Mouse (Mus musculus): ENCODE results near the gene Ubqln2. TPM values are rescaled to one million over a fixed set of nuclear protein-coding genes. Genes with fewer than 3 reads are reported as not detected.

Ubqln2 gene
- polyA plus RNA-seq, 1 experiment from 2014 or later = 3.8 TPM

Other genes with a start within 250 kb of the Ubqln2 start
- gene Cypt3, start 60.4 kb downstream of the Ubqln2 start, polyA plus RNA-seq (2015; fragmentation: Nextera tagmentation; extraction: Ambion mirVana) = not detected in 2 replicates
- gene Kctd12b, start 198.2 kb downstream of the Ubqln2 start, polyA plus RNA-seq (2015; fragmentation: Nextera tagmentation; extraction: Ambion mirVana) = 0.77 and 0.80 TPM in 2 replicates
- gene Nbdy, start 225.4 kb downstream of the Ubqln2 start, polyA plus RNA-seq (2015; fragmentation: Nextera tagmentation; extraction: Ambion mirVana) = 23.8 and 24.3 TPM in 2 replicates